Mouse (Mus musculus): ENCODE measurements around the gene Hbq1b. TPM values are rescaled to one million over a fixed set of nuclear protein-coding genes. Genes with fewer than 3 reads are reported as not detected.
"Not testable (repeated sequence)": the region's sequence is repeated elsewhere in the genome, so short reads cannot be mapped to it uniquely, and the experiment has no call there.

Hbq1b gene
- polyA plus RNA-seq (2012; rRNA removed): 51.0 and 62.0 TPM in 2 replicates

DNA sequence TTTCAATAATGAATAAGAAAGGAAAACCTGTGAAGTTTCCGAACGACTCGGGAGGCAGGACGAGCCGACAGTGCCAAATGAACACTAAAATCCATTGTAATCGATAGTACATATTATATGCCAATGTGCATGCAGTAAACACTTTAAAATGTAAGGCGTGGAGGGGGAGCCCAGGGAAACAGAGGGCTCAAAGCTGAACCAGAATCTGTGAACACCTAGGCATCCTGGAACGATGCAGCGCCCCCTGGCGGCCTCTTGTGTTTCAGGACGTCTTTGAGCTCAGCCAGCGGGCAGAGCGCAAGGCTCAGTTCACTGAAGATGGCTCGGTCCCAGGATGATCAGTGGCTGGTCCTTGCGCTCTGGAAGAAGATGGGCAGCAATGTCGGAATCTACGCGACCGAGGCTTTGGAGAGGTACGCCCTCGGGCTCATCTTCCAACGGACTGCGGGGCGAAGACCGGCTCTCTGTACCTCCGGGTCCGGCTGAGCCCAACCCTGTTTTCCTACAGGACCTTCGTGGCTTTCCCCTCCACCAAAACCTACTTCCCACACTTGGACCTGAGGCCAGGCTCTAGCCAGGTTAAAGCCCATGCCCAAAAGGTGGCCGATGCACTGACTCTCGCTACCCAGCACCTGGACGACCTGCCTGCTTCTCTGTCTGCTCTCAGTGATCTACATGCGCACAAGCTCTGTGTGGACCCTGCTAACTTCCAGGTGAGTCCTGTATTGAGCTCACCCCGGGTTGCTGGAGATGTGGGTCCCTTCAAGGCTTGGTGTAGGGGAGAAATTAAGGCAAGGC lies at the start of gene Hbq1b:
TSS of gene Hbq1b (plus strand) at position 271 of the 798 bp plus-strand sequence.
- H3K4me1 ChIP-seq (ENCODE audit: control insufficient read depth, insufficient read depth, insufficient read length); H3K36me3 ChIP-seq (ENCODE audit: control insufficient read depth, insufficient read depth, low read length); H3K4me3 ChIP-seq (ENCODE audit: extremely low read depth, insufficient read depth, insufficient read length); H3K27me3 ChIP-seq (ENCODE audit: control insufficient read depth, insufficient read depth, low read length); H3K27ac ChIP-seq (ENCODE audit: insufficient read depth, low read length): not testable (repeated sequence)
- DNase-seq (ENCODE audit: low read depth in 1 of 2, low spot score in 2 of 2): peak in 1 of 2 experiments; percentile 62
- TF ChIP-seq CTCF (IDR thresholded peaks at IDR 0.05; ENCODE audit: extremely low read depth, insufficient read depth, insufficient read length, insufficient replicate concordance): peak; percentile 52; the same call in 1 of the 2 replicates
- WGBS: 20% methylated on average over 30 of the region's 33 CpGs

DNA sequence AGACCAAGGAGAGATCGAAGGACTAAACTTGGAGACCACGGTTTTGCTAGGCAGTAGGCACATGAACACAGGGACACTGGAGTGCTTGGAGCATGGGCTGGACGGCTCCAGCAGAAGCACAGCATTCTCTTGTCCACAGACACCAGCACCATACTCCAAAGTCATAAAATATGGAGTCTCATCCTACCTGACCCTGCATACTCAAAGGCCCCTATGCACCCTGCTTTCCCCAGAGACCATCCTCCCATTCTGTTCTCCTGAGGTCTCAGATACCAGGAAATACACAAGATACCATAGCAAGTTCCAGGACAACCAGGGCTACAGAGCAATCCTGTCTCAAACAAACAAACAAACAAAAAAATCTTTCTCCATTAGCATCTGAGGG lies 49.4 kb upstream of the Hbq1b start:
- DNase-seq (ENCODE audit: low read depth in 1 of 2, low spot score in 2 of 2): no peak
- no peak for TF ChIP-seq CTCF (IDR thresholded peaks at IDR 0.05; ENCODE audit: extremely low read depth, insufficient read depth, insufficient read length, insufficient replicate concordance)
- TF ChIP-seq POLR2A (IDR thresholded peaks at IDR 0.05; ENCODE audit: low read depth, low read length): no peak
- peaks cover 20% of the 10 kb centered on the region for H3K36me3 ChIP-seq (ENCODE audit: control insufficient read depth, insufficient read depth, low read length)
- no peak overlapping the region for H3K4me3 ChIP-seq (ENCODE audit: extremely low read depth, insufficient read depth, insufficient read length)
- H3K4me1 ChIP-seq (ENCODE audit: control insufficient read depth, insufficient read depth, insufficient read length): peaks cover 10% of the 10 kb centered on the region; the same call in 1 of the 2 replicates
- peak overlapping the region; percentile 56; the same call in 1 of the 2 replicates for H3K27ac ChIP-seq (ENCODE audit: insufficient read depth, low read length)
- H3K27me3 ChIP-seq (ENCODE audit: control insufficient read depth, insufficient read depth, low read length): no peaks in the 10 kb centered on the region
- 90% methylated on average over 3 of the region's 3 CpGs for WGBS

DNA sequence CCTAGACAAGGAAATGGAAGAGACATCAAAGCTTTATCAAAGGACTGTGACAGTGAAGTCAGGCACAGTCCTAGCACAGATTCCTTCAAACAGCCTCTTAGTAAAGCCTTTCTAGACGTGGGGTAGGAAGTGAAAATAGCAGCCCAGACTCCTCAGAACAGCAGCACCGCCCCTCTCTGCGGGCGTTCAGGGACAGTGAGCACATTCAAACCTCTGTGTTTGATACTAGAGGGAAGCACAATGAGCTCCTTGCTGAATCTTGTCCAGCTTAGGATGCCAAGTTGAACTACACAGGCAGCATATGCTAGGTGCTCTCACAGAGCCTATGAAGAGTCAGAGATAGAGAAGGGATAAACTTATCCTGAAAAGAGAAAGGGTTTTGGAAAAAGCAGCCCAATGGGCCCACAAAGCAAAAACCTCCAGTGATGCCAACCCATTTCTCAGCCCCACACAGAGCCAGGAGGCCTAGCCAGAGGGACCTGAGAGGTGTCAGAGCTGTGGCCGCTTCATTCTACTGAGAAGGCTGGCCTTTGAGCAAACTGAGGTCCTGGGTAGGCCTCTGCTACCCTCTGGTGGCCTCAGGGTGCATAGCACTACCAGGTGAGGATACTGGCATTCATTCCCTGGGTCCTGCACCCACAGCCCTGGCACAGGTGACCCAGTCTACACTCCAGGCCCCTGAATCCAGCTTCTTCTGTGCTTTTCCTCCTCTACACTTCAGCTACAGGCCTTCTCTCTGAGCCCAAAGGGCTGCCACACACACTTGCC lies 48.5 kb upstream of the Hbq1b start:
- WGBS: 44% methylated on average over 5 of the region's 5 CpGs
- no peaks in the 10 kb centered on the region for H3K27me3 ChIP-seq (ENCODE audit: control insufficient read depth, insufficient read depth, low read length)
- H3K4me1 ChIP-seq (ENCODE audit: control insufficient read depth, insufficient read depth, insufficient read length): peaks cover 10% of the 10 kb centered on the region; the same call in 1 of the 2 replicates
- H3K36me3 ChIP-seq (ENCODE audit: control insufficient read depth, insufficient read depth, low read length): peaks cover 14% of the 10 kb centered on the region
- DNase-seq (ENCODE audit: low read depth in 1 of 2, low spot score in 2 of 2): peak; percentile 41 to 68
- TF ChIP-seq POLR2A (IDR thresholded peaks at IDR 0.05; ENCODE audit: low read depth, low read length) (no peak), CTCF (IDR thresholded peaks at IDR 0.05; ENCODE audit: extremely low read depth, insufficient read depth, insufficient read length, insufficient replicate concordance) (peak; percentile 95; the same call in 1 of the 2 replicates)
- H3K4me3 ChIP-seq (ENCODE audit: extremely low read depth, insufficient read depth, insufficient read length): no peak overlapping the region
- peak overlapping the region; percentile 56; the same call in 1 of the 2 replicates for H3K27ac ChIP-seq (ENCODE audit: insufficient read depth, low read length)

DNA sequence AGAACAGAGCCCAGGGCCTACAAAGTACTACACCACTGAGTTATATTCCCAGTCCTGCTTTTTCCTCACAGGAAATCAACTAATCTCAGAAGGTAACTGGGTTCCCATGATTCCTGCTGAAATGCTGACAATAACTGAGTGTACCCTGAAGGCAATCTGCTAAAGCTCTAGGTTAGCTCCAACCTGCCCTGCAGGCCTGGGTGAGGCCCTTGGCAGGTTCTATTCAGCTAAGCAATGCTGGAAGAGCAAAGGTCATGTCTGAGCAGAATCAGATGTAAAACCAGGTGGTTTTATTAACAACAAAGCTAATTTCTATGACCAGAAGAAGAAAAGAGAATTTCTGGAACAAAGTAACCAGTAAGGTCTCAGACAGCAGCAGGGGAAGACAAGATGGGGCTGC lies 45.4 kb upstream of the Hbq1b start:
- no peak for DNase-seq (ENCODE audit: low read depth in 1 of 2, low spot score in 2 of 2)
- no peaks in the 10 kb centered on the region for H3K27me3 ChIP-seq (ENCODE audit: control insufficient read depth, insufficient read depth, low read length)
- H3K4me3 ChIP-seq (ENCODE audit: extremely low read depth, insufficient read depth, insufficient read length): no peak overlapping the region
- H3K4me1 ChIP-seq (ENCODE audit: control insufficient read depth, insufficient read depth, insufficient read length): peaks cover 10% of the 10 kb centered on the region; the same call in 1 of the 2 replicates
- peaks cover 11% of the 10 kb centered on the region for H3K36me3 ChIP-seq (ENCODE audit: control insufficient read depth, insufficient read depth, low read length)
- TF ChIP-seq POLR2A (IDR thresholded peaks at IDR 0.05; ENCODE audit: low read depth, low read length) (no peak), CTCF (IDR thresholded peaks at IDR 0.05; ENCODE audit: extremely low read depth, insufficient read depth, insufficient read length, insufficient replicate concordance) (no peak)
- no peak overlapping the region for H3K27ac ChIP-seq (ENCODE audit: insufficient read depth, low read length)

DNA sequence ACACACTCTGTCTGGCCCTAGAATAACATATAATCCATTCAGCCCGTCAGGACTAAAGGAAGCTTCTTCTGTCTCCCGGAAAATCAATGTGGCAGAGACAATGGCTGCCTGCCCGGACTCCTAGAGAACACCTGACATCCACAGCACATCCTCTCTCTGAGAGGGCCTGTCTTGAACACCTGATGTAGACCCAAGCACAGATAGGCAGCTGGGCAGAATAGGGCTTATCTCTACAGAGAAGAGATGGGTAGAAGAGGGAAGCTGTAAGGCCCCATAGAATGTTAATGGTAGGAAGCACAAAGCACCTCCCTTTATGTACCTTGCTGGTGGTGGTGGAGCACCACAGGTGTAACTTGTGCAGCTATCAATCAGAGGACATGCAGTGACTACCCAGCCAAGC lies 44.6 kb upstream of the Hbq1b start:
- Histone ChIP-seq H3K27me3 (ENCODE audit: control insufficient read depth, insufficient read depth, low read length) (no peaks in the 10 kb centered on the region), H3K36me3 (ENCODE audit: control insufficient read depth, insufficient read depth, low read length) (peaks cover 14% of the 10 kb centered on the region), H3K4me3 (ENCODE audit: extremely low read depth, insufficient read depth, insufficient read length) (no peak overlapping the region), H3K27ac (ENCODE audit: insufficient read depth, low read length) (no peak overlapping the region), H3K4me1 (ENCODE audit: control insufficient read depth, insufficient read depth, insufficient read length) (peaks cover 8% of the 10 kb centered on the region; the same call in 1 of the 2 replicates)
- TF ChIP-seq CTCF (IDR thresholded peaks at IDR 0.05; ENCODE audit: extremely low read depth, insufficient read depth, insufficient read length, insufficient replicate concordance) (no peak), POLR2A (IDR thresholded peaks at IDR 0.05; ENCODE audit: low read depth, low read length) (no peak)
- 95% methylated on average over 3 of the region's 3 CpGs for WGBS
- DNase-seq (ENCODE audit: low read depth in 1 of 2, low spot score in 2 of 2): no peak

DNA sequence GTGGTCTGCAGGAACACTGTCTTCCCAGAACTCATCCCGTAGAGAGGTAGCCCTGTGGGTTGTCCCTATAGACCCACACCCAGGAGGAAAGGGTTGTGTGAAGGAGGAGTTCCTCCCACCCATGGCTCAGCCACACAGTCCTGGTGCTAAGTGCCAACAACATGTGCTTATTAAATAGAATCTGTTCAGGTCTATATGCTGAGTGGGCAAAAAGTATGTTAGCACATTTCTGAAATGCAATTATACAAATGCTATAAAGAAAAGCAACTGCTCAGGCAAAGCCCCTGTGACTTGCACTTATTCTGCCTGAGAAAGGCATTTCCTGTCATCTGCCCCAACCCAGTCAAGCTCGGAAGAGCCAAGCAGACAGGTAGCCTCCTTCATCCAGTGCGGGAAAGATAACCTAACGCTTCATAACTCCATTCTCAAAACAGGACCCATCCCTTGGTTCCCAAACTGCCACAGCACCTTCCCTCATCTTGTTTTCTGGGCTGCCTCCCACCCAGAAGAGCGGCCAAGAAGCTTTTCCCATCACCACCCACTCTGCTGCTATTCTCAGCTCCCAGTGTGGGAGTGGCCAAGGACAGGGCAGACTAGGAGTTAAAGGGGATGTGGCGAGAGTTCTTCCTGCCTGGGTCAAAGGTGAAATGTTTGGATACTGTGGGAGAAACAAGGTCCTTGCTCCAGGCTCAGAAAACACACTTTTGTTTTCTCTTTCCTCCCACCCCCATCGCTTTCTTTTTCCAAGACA lies 43.4 kb upstream of the Hbq1b start:
- Histone ChIP-seq H3K4me3 (ENCODE audit: extremely low read depth, insufficient read depth, insufficient read length) (no peak overlapping the region), H3K27ac (ENCODE audit: insufficient read depth, low read length) (peak overlapping the region; percentile 2; the same call in 1 of the 2 replicates), H3K36me3 (ENCODE audit: control insufficient read depth, insufficient read depth, low read length) (peaks cover 20% of the 10 kb centered on the region), H3K4me1 (ENCODE audit: control insufficient read depth, insufficient read depth, insufficient read length) (no peaks in the 10 kb centered on the region; the same call in 1 of the 2 replicates), H3K27me3 (ENCODE audit: control insufficient read depth, insufficient read depth, low read length) (no peaks in the 10 kb centered on the region)
- DNase-seq (ENCODE audit: low read depth in 1 of 2, low spot score in 2 of 2): no peak
- TF ChIP-seq CTCF (IDR thresholded peaks at IDR 0.05; ENCODE audit: extremely low read depth, insufficient read depth, insufficient read length, insufficient replicate concordance): no peak
- no peak for TF ChIP-seq POLR2A (IDR thresholded peaks at IDR 0.05; ENCODE audit: low read depth, low read length)
- WGBS: 77% methylated on average over 7 of the region's 7 CpGs
